Mouse (Mus musculus): ENCODE results near the gene Syce1.

- TF ChIP-seq POLR2A (IDR thresholded peaks at IDR 0.05; ENCODE audit: borderline replicate concordance, insufficient read depth, low read length) (no peak), CTCF (IDR thresholded peaks at IDR 0.05; ENCODE audit: borderline replicate concordance, insufficient read depth, low read depth, low read length) (no peak)
Observed at GRCm38 (mm10) chr7:140831447-140831846, 43.8 kb upstream of the Syce1 start.

All from cerebellum, adult 2 months (tissue).